Mouse (Mus musculus): ENCODE results near the gene Gpd1. TPM values are rescaled to one million over a fixed set of nuclear protein-coding genes. Genes with fewer than 3 reads are reported as not detected.

Gpd1 gene
- polyA plus RNA-seq (2011; ENCODE audit: insufficient read depth, insufficient read length, low read depth, missing spikeins) = 0.28 and 1.9 TPM in 2 replicates

- H3K4me3 ChIP-seq (ENCODE audit: low read depth, low read length) = no peak within 1 kb of the TSS
- no peaks in the 10 kb centered on the region for H3K36me3 ChIP-seq (ENCODE audit: control insufficient read depth, insufficient read depth, low read length, poor library complexity, severe bottlenecking)
- peaks cover 12% of the 10 kb centered on the region for H3K4me1 ChIP-seq (ENCODE audit: control insufficient read depth, insufficient read depth, low read length)
- H3K9me3 ChIP-seq (replicated peaks; ENCODE audit: control insufficient read depth, insufficient read depth, low read length, poor library complexity, severe bottlenecking) = no peaks in the 10 kb centered on the region
- no peak within 1 kb of the TSS for H3K27ac ChIP-seq (ENCODE audit: insufficient read depth, low read length)
- no peak for TF ChIP-seq POLR2A (IDR thresholded peaks at IDR 0.05; ENCODE audit: insufficient read depth, low read length)
- TF ChIP-seq CTCF (IDR thresholded peaks at IDR 0.05; ENCODE audit: low read depth, low read length) = no peak
- TF ChIP-seq EP300 (IDR thresholded peaks at IDR 0.05; ENCODE audit: insufficient read depth, low read depth, low read length) = no peak
- no peaks in the 10 kb centered on the region for H3K27me3 ChIP-seq (ENCODE audit: control insufficient read depth, insufficient read depth, low read length, poor library complexity, severe bottlenecking)
- H3K9ac ChIP-seq (ENCODE audit: low read depth, poor library complexity, severe bottlenecking) = no peak within 1 kb of the TSS
Observed at GRCm38 (mm10) chr15:99717386-99718334, at the start of gene Gpd1. Gene Gpd1, plus strand, starts transcription at chr15:99717515.

GRCm38 (mm10) chr15:99667544-99667943 lies 49.8 kb upstream of the Gpd1 start:
- Histone ChIP-seq H3K9ac (ENCODE audit: low read depth, poor library complexity, severe bottlenecking) (no peak overlapping the region), H3K4me1 (ENCODE audit: control insufficient read depth, insufficient read depth, low read length) (no peaks in the 10 kb centered on the region), H3K4me3 (ENCODE audit: low read depth, low read length) (no peak overlapping the region), H3K36me3 (ENCODE audit: control insufficient read depth, insufficient read depth, low read length, poor library complexity, severe bottlenecking) (no peaks in the 10 kb centered on the region), H3K27ac (ENCODE audit: insufficient read depth, low read length) (no peak overlapping the region), H3K27me3 (ENCODE audit: control insufficient read depth, insufficient read depth, low read length, poor library complexity, severe bottlenecking) (0 out of 2 replicates have a peak, but pooled peaks cover 2% of the 10 kb centered on the region), H3K9me3 (replicated peaks; ENCODE audit: control insufficient read depth, insufficient read depth, low read length, poor library complexity, severe bottlenecking) (no peaks in the 10 kb centered on the region)
- TF ChIP-seq POLR2A (IDR thresholded peaks at IDR 0.05; ENCODE audit: insufficient read depth, low read length) = no peak
- no peak for TF ChIP-seq EP300 (IDR thresholded peaks at IDR 0.05; ENCODE audit: insufficient read depth, low read depth, low read length)
- no peak for TF ChIP-seq CTCF (IDR thresholded peaks at IDR 0.05; ENCODE audit: low read depth, low read length)

GRCm38 (mm10) chr15:99668881-99669280 lies 48.4 kb upstream of the Gpd1 start:
- Histone ChIP-seq H3K27me3 (ENCODE audit: control insufficient read depth, insufficient read depth, low read length, poor library complexity, severe bottlenecking) (0 out of 2 replicates have a peak, but pooled peaks cover 2% of the 10 kb centered on the region), H3K27ac (ENCODE audit: insufficient read depth, low read length) (no peak overlapping the region), H3K4me3 (ENCODE audit: low read depth, low read length) (no peak overlapping the region), H3K36me3 (ENCODE audit: control insufficient read depth, insufficient read depth, low read length, poor library complexity, severe bottlenecking) (no peaks in the 10 kb centered on the region), H3K9me3 (replicated peaks; ENCODE audit: control insufficient read depth, insufficient read depth, low read length, poor library complexity, severe bottlenecking) (no peaks in the 10 kb centered on the region), H3K4me1 (ENCODE audit: control insufficient read depth, insufficient read depth, low read length) (no peaks in the 10 kb centered on the region), H3K9ac (ENCODE audit: low read depth, poor library complexity, severe bottlenecking) (no peak overlapping the region)
- TF ChIP-seq EP300 (IDR thresholded peaks at IDR 0.05; ENCODE audit: insufficient read depth, low read depth, low read length) = no peak
- TF ChIP-seq CTCF (IDR thresholded peaks at IDR 0.05; ENCODE audit: low read depth, low read length) = peak; percentile 92

- H3K9me3 ChIP-seq (replicated peaks; ENCODE audit: control insufficient read depth, insufficient read depth, low read length, poor library complexity, severe bottlenecking) = no peaks in the 10 kb centered on the region
- no peak for TF ChIP-seq CTCF (IDR thresholded peaks at IDR 0.05; ENCODE audit: low read depth, low read length)
- no peak for TF ChIP-seq EP300 (IDR thresholded peaks at IDR 0.05; ENCODE audit: insufficient read depth, low read depth, low read length)
- no peak for TF ChIP-seq POLR2A (IDR thresholded peaks at IDR 0.05; ENCODE audit: insufficient read depth, low read length)
- no peaks in the 10 kb centered on the region for H3K36me3 ChIP-seq (ENCODE audit: control insufficient read depth, insufficient read depth, low read length, poor library complexity, severe bottlenecking)
- H3K4me1 ChIP-seq (ENCODE audit: control insufficient read depth, insufficient read depth, low read length) = no peaks in the 10 kb centered on the region
- H3K27me3 ChIP-seq (ENCODE audit: control insufficient read depth, insufficient read depth, low read length, poor library complexity, severe bottlenecking) = 0 out of 2 replicates have a peak, but pooled peaks cover 2% of the 10 kb centered on the region
- H3K4me3 ChIP-seq (ENCODE audit: low read depth, low read length) = no peak overlapping the region
- H3K9ac ChIP-seq (ENCODE audit: low read depth, poor library complexity, severe bottlenecking) = no peak overlapping the region
- H3K27ac ChIP-seq (ENCODE audit: insufficient read depth, low read length) = no peak overlapping the region
Observed at GRCm38 (mm10) chr15:99669392-99669791, 47.9 kb upstream of the Gpd1 start.

GRCm38 (mm10) chr15:99670154-99670821 lies 47.0 kb upstream of the Gpd1 start, which contains the start of gene Asic1:
Gene Asic1, plus strand, starts transcription at chr15:99670368.
- Histone ChIP-seq H3K4me3 (ENCODE audit: low read depth, low read length) (peak within 1 kb of the TSS; percentile 46), H3K27me3 (ENCODE audit: control insufficient read depth, insufficient read depth, low read length, poor library complexity, severe bottlenecking) (0 out of 2 replicates have a peak, but pooled peaks cover 2% of the 10 kb centered on the region), H3K36me3 (ENCODE audit: control insufficient read depth, insufficient read depth, low read length, poor library complexity, severe bottlenecking) (no peaks in the 10 kb centered on the region), H3K9ac (ENCODE audit: low read depth, poor library complexity, severe bottlenecking) (peak within 1 kb of the TSS; percentile 83), H3K27ac (ENCODE audit: insufficient read depth, low read length) (no peak within 1 kb of the TSS), H3K9me3 (replicated peaks; ENCODE audit: control insufficient read depth, insufficient read depth, low read length, poor library complexity, severe bottlenecking) (no peaks in the 10 kb centered on the region), H3K4me1 (ENCODE audit: control insufficient read depth, insufficient read depth, low read length) (no peaks in the 10 kb centered on the region)
- TF ChIP-seq POLR2A (IDR thresholded peaks at IDR 0.05; ENCODE audit: insufficient read depth, low read length) = no peak
- TF ChIP-seq EP300 (IDR thresholded peaks at IDR 0.05; ENCODE audit: insufficient read depth, low read depth, low read length) = no peak
- TF ChIP-seq CTCF (IDR thresholded peaks at IDR 0.05; ENCODE audit: low read depth, low read length) = no peak
